29 mouse cellular contexts compared by ENCODE assay signal in the genomic region with DNA sequence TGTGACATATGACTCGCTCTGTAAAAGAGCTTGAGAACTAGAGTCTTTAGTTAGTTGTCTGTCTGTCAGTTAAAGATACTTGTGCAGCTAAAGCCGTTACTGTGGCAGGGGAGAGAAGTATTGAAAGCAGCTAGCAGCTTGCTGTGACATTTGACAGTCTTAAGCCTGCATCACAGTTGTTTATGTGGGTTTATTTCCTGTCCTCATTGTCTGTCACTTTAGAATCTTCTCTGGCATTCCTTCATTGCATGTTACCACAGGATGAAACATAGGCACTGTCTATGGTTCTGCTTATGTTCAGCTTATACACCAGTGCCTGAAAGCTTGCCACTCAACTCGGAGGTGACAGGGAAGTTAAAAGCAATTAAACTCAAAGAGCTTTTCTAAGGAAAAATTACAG.
DNase-seq lines count a peak whose midpoint lies in the region; ATAC-seq lines count a peak whose summit lies in the region.
"Had no signal": no experiment of that assay in that cellular context is flagged by ENCODE, and none has a peak within 500 bp of the region (broad histone marks: within the 10 kb centered on the region; RNA-seq: fewer than 3 reads in every experiment).

No protein-coding gene starts in this region.

- no peaks in the 10 kb centered on the region for H3K4me1 ChIP-seq in midbrain, embryonic 11.5 days (ENCODE audit: control insufficient read depth, insufficient read depth, low read length)
- no peaks in the 10 kb centered on the region for H3K4me1 ChIP-seq in midbrain, embryonic 15.5 days
- H3K4me1 ChIP-seq: forebrain, embryonic 10.5 days; forebrain, embryonic 13.5 days; hindbrain, embryonic 10.5 days; hindbrain, embryonic 13.5 days had no signal

- intact Hi-C loops in left cerebral cortex, postnatal 25 days (cut with DNase I): no loop called here

- peak; percentile 60 for DNase-seq in midbrain, embryonic 11.5 days (ENCODE audit: low spot score, missing footprints)
- DNase-seq in CD4-positive helper T cell, adult 2 months (ENCODE audit: low read depth, low spot score): peak; percentile 32
- peak; percentile 40 for DNase-seq in induced T-regulatory cell, adult 2 months (ENCODE audit: low read depth)
- no peak for DNase-seq in lung, adult 18-20 months
- DNase-seq in left cerebral cortex, postnatal 25 days (ENCODE audit: low spot score in 2 of 2): no peak
- no peak for DNase-seq in kidney, postnatal 10 days
- DNase-seq: adrenal gland, postnatal 10 days; adrenal gland, postnatal 36 days; B cell, adult 2 months; cerebellum, adult 18-20 months; cerebellum, adult 9-10 months; cerebellum, postnatal 14 days; gastrocnemius, postnatal 14 days; heart, adult 18-20 months; heart, postnatal 10 days; heart, postnatal 36 days had no signal

- no peaks in the 10 kb centered on the region for H3K27me3 ChIP-seq in midbrain, embryonic 11.5 days (ENCODE audit: control insufficient read depth, insufficient read depth, low read length)
- H3K27me3 ChIP-seq in midbrain, embryonic 15.5 days (replicated peaks): no peaks in the 10 kb centered on the region
- H3K27me3 ChIP-seq: CH12.LX; forebrain, embryonic 13.5 days; heart, embryonic 12.5 days; heart, embryonic 15.5 days; hindbrain, embryonic 13.5 days; Patski had no signal

- peaks cover 4% of the 10 kb centered on the region; the same call in 1 of the 2 replicates for H3K36me3 ChIP-seq in midbrain, embryonic 11.5 days (ENCODE audit: control insufficient read depth, insufficient read depth, low read length)
- peaks cover 6% of the 10 kb centered on the region; the same call in 1 of the 2 replicates for H3K36me3 ChIP-seq in midbrain, embryonic 15.5 days (replicated peaks)

- H3K9ac ChIP-seq in midbrain, embryonic 11.5 days (ENCODE audit: low read length): no peak overlapping the region
- no peak overlapping the region for H3K9ac ChIP-seq in midbrain, embryonic 15.5 days
- H3K9ac ChIP-seq: forebrain, embryonic 13.5 days; heart, embryonic 12.5 days; heart, embryonic 15.5 days; hindbrain, embryonic 13.5 days had no signal

- no peak for ATAC-seq in midbrain, embryonic 11.5 days (ENCODE audit: low FRiP score)
- ATAC-seq in midbrain, embryonic 15.5 days (replicated peaks): no peak
- peak; percentile 84 for ATAC-seq in CD4-positive, CD25-positive, alpha-beta regulatory T cell, adult 4 months
- ATAC-seq: forebrain, embryonic 13.5 days; forebrain, embryonic 16.5 days; hindbrain, embryonic 16.5 days; Patski had no signal

- H3K4me3 ChIP-seq in midbrain, embryonic 11.5 days (ENCODE audit: low read depth, low read length): no peak overlapping the region
- H3K4me3 ChIP-seq in midbrain, embryonic 15.5 days: no peak overlapping the region
- H3K4me3 ChIP-seq: forebrain, embryonic 10.5 days; forebrain, embryonic 13.5 days; heart, embryonic 12.5 days; heart, embryonic 15.5 days; hindbrain, embryonic 10.5 days; hindbrain, embryonic 13.5 days had no signal

- 85% methylated on average over 3 of the region's 3 CpGs for WGBS in midbrain, embryonic 11.5 days
- WGBS in midbrain, embryonic 15.5 days: 87% methylated on average over 3 of the region's 3 CpGs

- H3K9me3 ChIP-seq in midbrain, embryonic 11.5 days (ENCODE audit: control insufficient read depth, low read length): no peaks in the 10 kb centered on the region
- H3K9me3 ChIP-seq in midbrain, embryonic 15.5 days: no peaks in the 10 kb centered on the region
- H3K9me3 ChIP-seq: forebrain, embryonic 10.5 days; forebrain, embryonic 13.5 days; G1E; heart, embryonic 12.5 days; heart, embryonic 15.5 days; hindbrain, embryonic 10.5 days; hindbrain, embryonic 13.5 days had no signal

- no peak overlapping the region for H3K27ac ChIP-seq in midbrain, embryonic 11.5 days (ENCODE audit: low read depth, low read length)
- H3K27ac ChIP-seq in midbrain, embryonic 15.5 days: no peak overlapping the region
- H3K27ac ChIP-seq: forebrain, embryonic 10.5 days; forebrain, embryonic 13.5 days; heart, embryonic 15.5 days; hindbrain, embryonic 10.5 days; hindbrain, embryonic 13.5 days had no signal

- H3K4me2 ChIP-seq in midbrain, embryonic 11.5 days: no peak overlapping the region
- H3K4me2 ChIP-seq in midbrain, embryonic 15.5 days: no peak overlapping the region
- H3K4me2 ChIP-seq: forebrain, embryonic 13.5 days; heart, embryonic 12.5 days; heart, embryonic 15.5 days; hindbrain, embryonic 13.5 days had no signal

Comparison
In these comparisons a context has a peak if more than half of its experiments do, and no peak if none do; other contexts are left out.
1. DNase-seq: peak in midbrain, embryonic 11.5 days (single experiment), CD4-positive helper T cell, adult 2 months (single experiment) and induced T-regulatory cell, adult 2 months (single experiment); none in lung, adult 18-20 months (0 of 2), left cerebral cortex, postnatal 25 days (0 of 2) and kidney, postnatal 10 days (single experiment).